Mouse (Mus musculus) liver, embryonic 14.5 days (tissue): ENCODE measurements at regions not wholly inside any gene's neighbourhood (a gene's known extent, or its start where the extent isn't known, plus 50 kb on each side); places are given as distances from the start of the nearest gene placed in this dataset.

Experiments
- ATAC-seq: fragments of 200-750 bp; cut with Nextera tagmentation; 2 replicates; pipeline ENCODE4 v1.8.0; 2017; ENCODE audit warnings: moderate number of reproducible peaks, mild to moderate bottlenecking, moderate library complexity; ENCODE audit not compliant: insufficient read depth
- DNase-seq, 3 experiments: peaks; one replicate each; pipeline ENCODE4 v3.0.0-alpha.2; 2012 to 2013; ENCODE audit warnings: low read depth in 3 of 3, low spot score in 3 of 3
- H3K27ac ChIP-seq: fragments of 300-500 bp; sonication (generic); 2 replicates; pipeline ENCODE4 v1.5.1; 2014; ENCODE audit warnings: moderate library complexity, mild to moderate bottlenecking, control low read depth, inconsistent platforms
- H3K27me3 ChIP-seq: fragments of 300-500 bp; sonication (generic); 2 replicates; pipeline ENCODE4 v1.6.1; 2014; ENCODE audit warnings: mild to moderate bottlenecking, low read length, moderate library complexity; ENCODE audit not compliant: control insufficient read depth, insufficient read depth
- H3K36me3 ChIP-seq: fragments of 300-500 bp; sonication (generic); replicated peaks from 2 replicates; pipeline ENCODE4 v1.6.1; 2014; ENCODE audit warnings: low read depth; ENCODE audit not compliant: control insufficient read depth, insufficient read depth
- H3K4me1 ChIP-seq, 2 experiments: fragments of 200-500 bp in 1 of 2; fragments of 300-500 bp in 1 of 2; sonication (generic) in 1 of 2; replicated peaks; 2 replicates each; pipeline ENCODE4 v1.6.1; 2012 to 2014; ENCODE audit warnings: antibody characterized with exemption in 1 of 2, inconsistent platforms in 1 of 2, low read length in 1 of 2; ENCODE audit not compliant: control insufficient read depth in 2 of 2, insufficient read depth in 2 of 2
- H3K4me2 ChIP-seq: fragments of 300-500 bp; sonication (generic); 2 replicates; pipeline ENCODE4 v1.6.1; 2014; ENCODE audit warnings: low read depth, mild to moderate bottlenecking, control low read depth, moderate library complexity
- H3K4me3 ChIP-seq, 2 experiments: fragments of 200-500 bp in 1 of 2; fragments of 300-500 bp in 1 of 2; sonication (generic) in 1 of 2; 2 replicates each; pipeline ENCODE4 v1.5.1; 2012 to 2014; ENCODE audit warnings: low read depth in 2 of 2, low read length in 2 of 2, mild to moderate bottlenecking in 2 of 2, control low read depth in 1 of 2, inconsistent platforms in 1 of 2, moderate library complexity in 1 of 2; ENCODE audit not compliant: insufficient read depth in 1 of 2
- H3K9ac ChIP-seq: fragments of 300-500 bp; sonication (generic); replicated peaks from 2 replicates; pipeline ENCODE4 v1.6.1; 2014; ENCODE audit warnings: mild to moderate bottlenecking, control low read depth, moderate library complexity
- H3K9me3 ChIP-seq: fragments of 300-500 bp; sonication (generic); 2 replicates; pipeline ENCODE4 v1.6.1; 2016; ENCODE audit warnings: low read length, mixed read lengths; ENCODE audit not compliant: control insufficient read depth
- CTCF ChIP-seq: IDR thresholded peaks from 2 replicates; pipeline ENCODE4 v1.5.1; 2016; ENCODE audit warnings: antibody characterized with exemption, low read depth, control low read depth
- EP300 ChIP-seq: IDR thresholded peaks from 2 replicates; pipeline ENCODE4 v1.6.1; 2016; ENCODE audit warnings: antibody characterized with exemption, low read depth
- WGBS: fragments of 180-500 bp; shearing (Covaris S2); extraction: QIAGEN DNeasy Blood & Tissue Kit; methylation state at CpG from one replicate; pipeline ENCODE4 v1.1.7; 2014; ENCODE audit not compliant: insufficient replicate concordance; 5-methylcytosine and 5-hydroxymethylcytosine counted together

DNA sequence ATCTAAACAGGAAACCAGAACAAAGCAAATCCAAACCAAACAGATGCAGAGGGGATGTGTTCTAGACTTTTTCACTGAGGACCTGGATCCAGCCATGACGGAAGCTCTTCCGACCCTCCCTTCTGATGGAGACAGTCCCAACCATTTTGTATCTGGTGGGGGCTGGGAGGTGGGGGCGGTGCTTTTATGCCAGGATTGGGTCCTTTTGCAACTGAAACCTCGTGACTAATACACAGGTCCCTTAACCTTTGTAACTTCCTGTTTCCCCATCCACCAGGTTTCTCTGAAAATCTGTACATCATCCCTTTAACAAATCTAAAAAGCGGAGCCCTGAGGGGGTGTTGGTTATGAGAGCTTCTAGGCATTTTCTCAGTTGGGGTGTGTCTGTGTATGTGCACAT lies 130.9 kb downstream of the 2410131K14Rik start:
- ATAC-seq = peak; percentile 10; the same call in 1 of the 2 replicates

GRCm38 (mm10) chr5:118376478-118376877 lies 131.5 kb downstream of the 2410131K14Rik start:
- DNase-seq (no peak), ATAC-seq (no peak)
- Histone ChIP-seq H3K36me3 (no peaks in the 10 kb centered on the region), H3K27me3 (peaks cover 6% of the 10 kb centered on the region), H3K9me3 (no peaks in the 10 kb centered on the region), H3K9ac (no peak overlapping the region), H3K4me2 (no peak overlapping the region), H3K4me3 (no peak overlapping the region), H3K27ac (no peak overlapping the region), H3K4me1 (peaks cover 6 to 22% of the 10 kb centered on the region in 2 experiments)
- WGBS = 33% methylated on average over 5 of the region's 5 CpGs
- TF ChIP-seq EP300 (no peak), CTCF (no peak)

More for the DNA sequence above, 130.9 kb downstream of the 2410131K14Rik start:
- Histone ChIP-seq H3K9me3 (no peaks in the 10 kb centered on the region), H3K9ac (no peak overlapping the region), H3K27ac (no peak overlapping the region), H3K4me1 (peaks cover 2 to 22% of the 10 kb centered on the region in 2 experiments), H3K4me2 (no peak overlapping the region), H3K36me3 (no peaks in the 10 kb centered on the region), H3K4me3 (no peak overlapping the region), H3K27me3 (peaks cover 2% of the 10 kb centered on the region)
- 51% methylated on average over 5 of the region's 5 CpGs for WGBS
- TF ChIP-seq EP300 = no peak
- DNase-seq = no peak

DNA sequence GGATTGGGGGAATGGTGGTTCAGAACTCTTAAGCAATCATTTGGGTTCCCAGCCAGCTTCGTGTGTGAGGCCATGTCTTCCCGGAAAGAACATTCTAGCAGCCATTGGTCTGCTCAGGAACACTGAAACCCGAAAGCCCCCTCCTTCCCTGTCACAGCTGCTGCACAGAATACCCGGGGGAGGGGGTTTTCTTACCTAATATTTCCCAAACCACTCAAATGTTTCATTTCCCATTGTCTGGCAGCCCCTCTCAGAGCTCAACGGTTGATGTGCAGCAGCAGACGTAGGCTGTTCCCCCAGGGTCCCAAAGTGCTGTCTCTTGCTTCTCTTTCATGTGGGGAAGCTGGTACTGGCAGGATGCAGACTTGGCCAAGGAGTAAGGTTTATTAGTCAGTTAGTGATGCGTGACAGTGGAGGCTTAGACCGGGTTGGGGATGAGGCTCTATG lies 132.4 kb downstream of the 2410131K14Rik start:
- no peak for TF ChIP-seq EP300
- TF ChIP-seq CTCF = no peak
- H3K4me1 ChIP-seq = peaks cover 6 to 22% of the 10 kb centered on the region in 2 experiments
- ATAC-seq (no peak), DNase-seq (no peak)
- H3K4me2 ChIP-seq = no peak overlapping the region
- no peak overlapping the region for H3K27ac ChIP-seq
- no peak overlapping the region for H3K9ac ChIP-seq
- H3K36me3 ChIP-seq = no peaks in the 10 kb centered on the region
- H3K9me3 ChIP-seq = no peaks in the 10 kb centered on the region
- H3K4me3 ChIP-seq = no peak overlapping the region
- H3K27me3 ChIP-seq = peaks cover 6% of the 10 kb centered on the region
- 45% methylated on average over 8 of the region's 8 CpGs for WGBS

DNA sequence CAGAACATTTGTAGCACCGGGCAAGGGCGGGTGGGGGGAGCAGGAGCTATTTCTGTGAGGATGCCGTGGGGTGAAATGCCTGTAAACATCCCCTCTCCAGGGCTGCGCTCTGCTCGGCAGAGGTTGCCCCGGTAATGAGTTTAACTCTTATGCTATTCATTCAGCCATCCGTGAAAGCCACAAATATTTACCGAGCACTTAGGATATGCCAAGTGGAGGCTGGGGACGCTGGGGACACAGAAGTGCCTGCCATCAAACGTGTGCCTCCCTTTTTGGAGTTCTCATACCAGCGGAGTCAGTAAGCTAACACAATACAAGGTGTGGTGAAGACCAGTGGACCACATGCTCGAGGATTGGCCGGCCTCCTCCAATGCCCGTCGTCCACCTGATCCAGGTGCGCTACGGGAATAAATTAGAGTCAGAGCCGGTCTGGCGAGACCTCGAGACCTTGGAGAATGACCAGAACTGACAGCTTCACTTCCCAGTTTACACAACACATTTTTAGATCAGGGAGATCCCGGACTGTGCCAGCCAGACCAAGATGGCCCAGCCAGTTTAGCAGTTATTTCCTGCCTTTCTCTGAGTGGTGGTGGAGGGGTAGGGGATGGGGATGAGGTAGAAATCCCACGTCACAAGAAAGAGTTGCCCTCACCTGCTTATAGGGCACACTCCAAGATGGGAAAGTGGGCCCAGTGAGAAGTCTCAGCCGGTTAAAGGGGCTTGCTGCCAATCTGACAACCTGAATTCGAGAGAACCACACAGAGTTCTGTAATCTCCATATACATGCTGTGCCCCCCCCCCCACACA lies 134.4 kb downstream of the 2410131K14Rik start:
- no peaks in the 10 kb centered on the region for H3K36me3 ChIP-seq
- no peak overlapping the region for H3K4me3 ChIP-seq
- H3K4me1 ChIP-seq = peaks cover 6 to 15% of the 10 kb centered on the region in 2 experiments
- H3K9me3 ChIP-seq = no peaks in the 10 kb centered on the region
- no peak overlapping the region for H3K9ac ChIP-seq
- ATAC-seq (no peak), DNase-seq (no peak)
- peaks cover 6% of the 10 kb centered on the region for H3K27me3 ChIP-seq
- H3K4me2 ChIP-seq = no peak overlapping the region
- H3K27ac ChIP-seq = no peak overlapping the region
- 53% methylated on average over 24 of the region's 24 CpGs for WGBS
- TF ChIP-seq CTCF (no peak), EP300 (no peak)

GRCm38 (mm10) chr5:118380052-118380421 lies 135.0 kb downstream of the 2410131K14Rik start:
- Histone ChIP-seq H3K4me2 (peak overlapping the region; percentile 71), H3K9ac (no peak overlapping the region), H3K27me3 (peaks cover 6% of the 10 kb centered on the region), H3K9me3 (no peaks in the 10 kb centered on the region), H3K4me1 (peaks cover 6 to 13% of the 10 kb centered on the region in 2 experiments), H3K4me3 (peak overlapping the region in 1 of 2 experiments; percentile 57; a peak in 2 of 4 replicates), H3K36me3 (no peaks in the 10 kb centered on the region), H3K27ac (no peak overlapping the region)
- 4% methylated on average over 5 of the region's 5 CpGs for WGBS
- DNase-seq (no peak), ATAC-seq (no peak)
- no peak for TF ChIP-seq EP300
